Mouse (Mus musculus) lung, postnatal 36 days (tissue): ENCODE data around the gene Pdcd1lg2.
"Not testable (repeated sequence)": the region's sequence is repeated elsewhere in the genome, so short reads cannot be mapped to it uniquely, and the experiment has no call there.

ENCODE experiments used
- DNase-seq: peaks from one replicate; pipeline ENCODE4 v3.0.0; 2022; ENCODE audit warnings: mixed read lengths

The Pdcd1lg2 gene

DNA sequence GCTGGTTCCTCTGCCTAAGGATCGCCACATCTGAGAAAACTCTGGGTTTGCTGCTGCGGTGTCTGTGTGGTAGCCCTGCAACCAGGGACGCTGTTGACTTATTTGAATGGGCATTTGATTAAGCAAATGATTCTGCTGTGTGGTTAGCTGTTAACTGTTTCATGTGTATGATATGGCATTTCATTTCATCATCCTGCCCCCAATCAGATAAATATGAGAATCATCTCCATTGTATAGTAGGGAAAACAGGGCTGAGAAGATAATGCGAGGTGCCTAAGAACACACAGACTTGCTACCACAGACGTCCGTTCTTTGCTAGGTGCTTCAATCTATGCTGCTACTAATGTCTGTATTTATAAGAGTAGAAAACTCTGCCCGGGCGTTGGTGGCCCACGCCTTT is 26.3 kb upstream of the Pdcd1lg2 start:
- DNase-seq = no peak

DNA sequence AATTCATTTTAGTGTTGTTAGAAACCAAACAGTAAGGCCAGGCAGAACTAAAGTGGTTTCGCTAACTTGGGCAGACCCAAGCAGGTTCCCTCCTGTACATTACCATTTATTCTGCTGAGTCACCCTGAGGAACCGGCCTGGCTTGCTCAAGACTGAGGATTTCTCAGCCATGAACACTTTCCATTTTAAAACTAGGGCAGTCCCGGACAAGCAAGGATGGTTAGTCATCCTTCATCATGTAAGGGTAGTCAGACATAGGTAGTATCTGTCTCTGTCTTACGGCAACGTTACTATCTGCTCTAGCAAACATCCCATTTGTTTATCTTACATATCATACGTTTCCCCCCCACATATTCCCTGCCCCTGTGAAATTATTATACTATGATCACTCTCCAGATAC is 25.7 kb upstream of the Pdcd1lg2 start:
- peak; percentile 21 for DNase-seq

DNA sequence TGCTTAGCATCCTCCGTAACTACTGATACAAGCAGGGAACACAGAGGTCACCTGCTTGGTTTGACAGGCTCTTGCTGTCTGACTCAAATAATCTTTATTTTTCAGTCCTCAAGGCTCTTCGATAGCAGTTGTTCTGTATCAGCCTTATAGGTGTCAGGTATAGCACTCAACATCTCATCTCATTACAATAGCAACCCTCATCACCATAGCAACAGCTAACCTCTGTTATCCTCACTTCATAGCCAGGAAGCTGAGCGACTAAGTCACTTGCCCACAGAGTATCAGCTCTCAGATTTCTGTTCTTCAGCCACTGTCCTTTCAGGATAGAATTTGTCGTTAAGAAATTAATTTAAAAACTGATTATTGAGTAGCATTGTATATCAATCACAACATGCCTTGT is 24.9 kb upstream of the Pdcd1lg2 start:
- DNase-seq = no peak

DNA sequence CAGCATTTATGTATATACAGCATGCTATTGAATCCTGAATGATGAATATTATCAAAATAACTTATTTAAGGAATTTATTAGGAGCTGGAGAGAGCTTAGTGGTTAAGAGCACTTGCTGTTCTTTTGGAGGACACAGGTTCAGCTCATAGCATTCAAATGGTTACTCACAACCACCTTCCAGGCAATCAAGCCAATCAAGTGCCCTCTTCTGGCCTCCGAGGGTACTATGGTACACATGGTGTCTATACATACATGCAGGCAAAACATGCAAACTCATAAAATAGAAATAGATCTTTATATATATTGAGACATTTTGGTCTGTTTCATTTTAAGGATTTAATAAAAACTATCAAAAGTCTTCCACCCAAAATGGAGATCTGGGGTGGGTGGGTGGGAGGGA is 21.9 kb upstream of the Pdcd1lg2 start:
- DNase-seq = no peak

DNA sequence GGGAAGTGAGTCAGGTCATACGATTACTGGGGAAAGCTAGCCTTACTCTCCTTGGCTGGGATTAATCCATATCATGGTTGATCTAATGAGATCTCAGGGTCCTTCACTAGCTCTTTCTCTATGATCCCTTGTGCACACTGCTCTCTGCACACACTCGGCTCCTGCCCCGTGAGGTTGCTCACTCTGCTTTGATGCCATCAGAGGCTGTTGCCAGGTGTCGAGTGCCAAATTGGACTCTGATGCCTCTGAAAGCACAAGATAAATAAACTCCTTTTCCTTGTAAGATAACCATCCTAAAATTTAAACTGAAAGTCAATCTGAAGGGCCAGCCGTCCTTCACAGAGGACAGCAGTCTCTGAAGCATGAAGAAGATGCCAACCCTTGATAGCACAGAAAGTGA is 20.2 kb upstream of the Pdcd1lg2 start:
- DNase-seq = no peak

DNA sequence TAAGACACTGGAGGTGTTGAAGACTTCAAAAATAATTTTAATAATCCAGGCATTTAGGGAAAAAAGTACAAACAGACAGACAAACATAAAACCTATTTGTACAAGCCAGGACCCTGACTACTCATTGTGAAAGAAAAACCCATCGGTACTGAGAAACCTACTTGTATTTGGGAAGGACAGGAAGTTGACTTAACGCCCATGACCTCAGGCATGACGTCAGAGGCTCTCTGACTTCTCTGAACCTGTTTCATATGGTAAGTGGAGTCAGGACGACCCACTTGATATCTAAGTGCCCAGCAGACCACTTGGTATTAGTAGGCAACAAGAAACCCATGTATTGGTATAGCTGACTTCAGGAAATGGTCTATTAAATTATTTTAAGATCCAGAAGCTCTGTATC is 19.4 kb upstream of the Pdcd1lg2 start:
- no peak for DNase-seq

DNA sequence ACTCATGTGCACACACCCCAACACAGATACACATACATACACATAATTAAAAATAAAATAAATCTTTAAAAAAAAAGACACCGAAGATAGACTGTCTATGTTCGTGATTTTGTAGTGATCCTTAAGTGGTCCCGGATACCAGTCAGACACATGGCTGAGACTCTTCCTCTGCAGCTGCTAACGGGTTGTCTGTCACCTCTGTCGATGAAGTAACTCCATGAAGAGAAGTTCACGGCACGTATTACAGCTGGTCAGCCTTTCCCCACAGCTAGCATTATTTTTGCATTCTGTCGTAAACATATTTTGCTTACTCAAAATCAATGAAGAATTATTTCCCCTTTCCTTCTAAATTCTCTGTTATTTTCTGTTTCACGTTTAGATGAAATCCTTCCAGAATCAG is 17.4 kb upstream of the Pdcd1lg2 start:
- DNase-seq = no peak

DNA sequence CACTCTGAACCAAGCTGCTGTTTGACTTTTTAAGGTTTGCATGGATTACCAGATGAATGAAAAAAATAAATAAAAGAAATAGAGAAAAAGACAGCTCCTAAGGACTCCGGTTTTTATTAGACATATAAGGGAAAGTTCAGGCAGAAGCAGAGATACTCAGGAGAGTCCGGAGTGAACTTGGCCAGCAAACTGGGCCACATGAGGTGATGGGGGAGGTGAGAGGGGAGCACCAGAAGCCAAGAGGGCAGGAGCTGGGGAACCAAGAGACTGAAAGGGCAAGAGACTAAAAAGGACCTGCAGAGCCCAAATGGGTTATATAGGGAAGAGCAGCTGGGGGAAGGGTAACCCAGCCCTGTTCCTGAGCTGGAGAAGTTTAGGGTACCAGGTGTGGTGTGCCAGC is 16.0 kb upstream of the Pdcd1lg2 start:
- DNase-seq = no peak

DNA sequence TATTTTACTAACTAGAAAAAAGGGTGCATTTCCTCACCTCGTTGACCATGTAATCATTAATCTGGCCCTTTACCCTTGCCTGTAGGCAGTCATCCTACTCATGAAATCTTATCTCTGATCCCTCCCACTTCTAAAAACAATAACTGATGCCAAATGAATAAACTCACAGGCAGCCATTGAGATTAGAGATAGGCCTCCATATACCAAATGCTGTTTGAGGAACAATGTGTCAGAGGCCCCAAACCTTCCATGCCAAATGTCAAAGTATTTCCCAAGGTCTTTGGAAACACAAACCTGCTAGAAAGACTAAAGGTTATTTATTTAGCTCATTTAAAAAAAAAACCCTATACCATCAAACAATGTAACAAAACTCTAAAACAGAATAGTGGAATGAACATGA is 14.4 kb upstream of the Pdcd1lg2 start:
- DNase-seq = no peak

DNA sequence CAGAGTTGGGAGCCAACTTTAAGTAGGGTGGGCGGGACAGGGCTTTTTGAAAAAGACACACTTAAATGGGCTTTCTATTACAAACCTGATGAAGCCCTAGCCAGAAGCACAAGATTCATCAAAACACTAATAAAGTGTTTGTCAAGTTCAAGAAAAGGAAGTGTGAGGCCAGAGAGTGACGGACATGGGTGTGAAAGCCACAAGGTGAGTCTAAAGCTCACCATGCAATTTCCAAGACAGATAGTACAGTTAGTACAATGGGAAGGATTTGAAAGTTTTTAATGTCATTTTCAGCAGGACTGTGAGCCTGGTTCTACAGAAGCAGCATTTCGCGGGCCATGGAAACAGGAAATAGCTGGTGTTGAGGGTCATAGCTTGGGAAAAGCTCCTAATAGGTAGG is 10.9 kb upstream of the Pdcd1lg2 start:
- DNase-seq = no peak

DNA sequence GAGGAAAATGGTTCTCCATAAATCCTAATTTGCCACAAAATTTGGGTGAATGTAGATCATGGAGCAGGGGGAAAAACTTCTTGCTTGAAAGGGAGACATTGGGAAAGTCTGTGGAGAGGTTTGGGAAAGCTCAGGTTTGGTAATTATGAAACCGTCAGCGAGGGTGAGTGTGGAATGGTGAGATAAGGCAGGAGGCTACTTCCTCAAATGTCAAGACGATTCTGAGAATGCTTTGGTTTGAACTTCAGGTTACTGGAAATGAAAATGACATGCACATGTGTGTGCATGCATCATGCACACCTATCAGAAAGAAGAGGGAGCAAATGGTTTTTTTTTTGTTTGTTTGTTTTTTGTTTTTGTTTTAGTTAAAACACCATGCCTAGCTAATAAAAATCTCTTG is 10.3 kb upstream of the Pdcd1lg2 start:
- DNase-seq = no peak

DNA sequence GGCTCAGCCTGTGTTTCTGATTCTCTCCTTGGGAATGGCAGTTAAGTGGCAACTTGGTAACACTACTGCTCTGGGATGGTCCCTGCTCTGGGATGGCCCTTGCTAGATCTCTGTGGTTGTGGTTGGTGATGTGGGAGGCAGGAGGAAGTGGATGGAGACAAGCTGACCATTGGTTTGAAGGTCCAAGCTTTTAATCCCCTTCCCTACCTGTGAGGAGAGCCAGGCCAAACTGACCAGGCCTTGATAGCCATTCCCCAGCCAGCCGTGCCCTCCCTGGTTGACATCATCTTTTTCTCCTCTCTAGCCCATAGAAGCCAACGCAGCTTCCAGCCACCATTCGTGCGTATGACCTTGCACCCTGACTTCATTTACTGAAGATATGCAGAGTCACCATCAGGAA is 8.1 kb upstream of the Pdcd1lg2 start:
- DNase-seq = no peak

DNA sequence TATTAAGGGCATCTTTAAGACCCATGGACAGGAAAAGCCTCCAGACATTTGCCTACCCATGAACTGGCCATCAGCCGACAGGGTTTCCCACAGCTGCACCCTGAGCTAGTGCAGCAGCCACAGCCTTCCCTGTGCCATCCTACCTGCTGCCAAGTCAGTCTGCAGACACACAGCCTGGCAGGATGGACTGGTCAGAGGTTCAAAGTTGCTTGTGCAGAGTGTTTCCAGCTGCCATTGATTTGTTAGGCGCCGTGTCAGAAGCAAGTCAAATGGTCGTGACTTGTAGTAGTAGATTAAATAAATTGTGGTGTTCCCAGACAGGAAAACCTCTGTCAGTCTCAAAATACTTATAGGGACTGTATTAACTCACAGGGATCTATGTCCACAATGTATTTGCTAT is 7.5 kb upstream of the Pdcd1lg2 start:
- no peak for DNase-seq

DNA sequence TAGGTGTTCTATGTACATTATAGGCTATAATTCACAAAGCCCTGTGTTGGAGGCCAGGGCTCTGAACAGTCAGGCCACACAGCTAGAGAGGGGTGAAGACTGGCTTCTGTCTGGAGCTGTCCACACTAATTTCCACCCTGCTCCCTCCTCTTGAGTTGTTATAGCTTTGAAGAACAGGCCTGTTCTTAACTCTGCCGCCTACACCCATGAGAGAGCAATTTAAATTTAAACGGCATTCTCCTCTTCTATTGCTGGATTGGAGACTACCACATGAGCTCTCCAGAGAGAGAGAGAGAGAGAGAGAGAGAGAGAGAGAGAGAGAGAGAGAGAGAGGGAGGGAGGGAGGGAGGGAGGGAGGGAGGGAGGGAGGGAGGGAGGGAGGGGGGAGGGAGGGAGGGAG is 5.3 kb upstream of the Pdcd1lg2 start:
- no peak for DNase-seq

DNA sequence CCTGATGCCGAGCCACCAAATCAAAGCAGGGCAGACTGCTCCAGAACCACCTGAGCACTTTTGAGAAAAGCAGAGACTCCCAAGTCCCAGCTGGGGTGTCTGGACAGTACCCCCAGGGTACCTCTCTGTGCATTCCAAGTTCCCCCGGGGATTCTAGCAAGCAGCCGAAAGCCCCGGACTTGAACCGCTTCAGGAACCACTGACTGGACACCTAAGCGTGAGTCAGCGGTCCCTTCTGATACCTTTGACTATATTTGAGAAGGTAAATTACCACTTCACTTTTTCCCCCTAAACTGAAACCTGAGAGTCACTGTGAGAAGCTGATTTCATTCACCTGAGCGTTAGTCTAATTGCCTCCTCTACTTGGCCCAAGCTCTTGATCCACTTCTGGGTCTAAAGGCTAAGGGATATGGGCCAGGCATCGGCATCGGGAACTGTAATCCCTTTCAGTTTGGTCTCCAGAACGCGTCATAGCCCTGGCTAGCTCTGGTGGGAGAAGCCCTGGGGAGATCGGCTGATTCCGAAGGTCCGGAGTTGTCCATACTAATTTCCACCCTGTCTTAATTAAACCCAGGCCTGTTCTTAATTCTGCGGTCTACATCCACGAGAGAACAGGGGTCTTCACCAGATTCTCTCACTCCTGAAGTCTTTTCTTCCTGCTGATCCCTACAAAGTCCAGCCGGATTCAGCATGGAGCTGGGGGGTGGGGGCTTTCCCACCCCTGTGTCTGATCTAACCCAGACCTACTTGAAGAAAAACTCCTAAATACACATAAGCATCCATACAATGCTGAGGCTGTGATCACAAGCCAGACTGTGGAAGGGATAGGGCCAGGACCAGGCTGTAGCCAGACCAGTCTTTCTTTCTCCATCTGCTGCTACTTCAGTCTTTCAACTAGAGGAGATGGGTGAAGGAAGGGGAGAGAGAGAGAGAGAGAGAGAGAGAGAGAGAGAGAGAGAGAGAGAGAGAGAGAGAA is 4.4 kb upstream of the Pdcd1lg2 start:
- no peak for DNase-seq

DNA sequence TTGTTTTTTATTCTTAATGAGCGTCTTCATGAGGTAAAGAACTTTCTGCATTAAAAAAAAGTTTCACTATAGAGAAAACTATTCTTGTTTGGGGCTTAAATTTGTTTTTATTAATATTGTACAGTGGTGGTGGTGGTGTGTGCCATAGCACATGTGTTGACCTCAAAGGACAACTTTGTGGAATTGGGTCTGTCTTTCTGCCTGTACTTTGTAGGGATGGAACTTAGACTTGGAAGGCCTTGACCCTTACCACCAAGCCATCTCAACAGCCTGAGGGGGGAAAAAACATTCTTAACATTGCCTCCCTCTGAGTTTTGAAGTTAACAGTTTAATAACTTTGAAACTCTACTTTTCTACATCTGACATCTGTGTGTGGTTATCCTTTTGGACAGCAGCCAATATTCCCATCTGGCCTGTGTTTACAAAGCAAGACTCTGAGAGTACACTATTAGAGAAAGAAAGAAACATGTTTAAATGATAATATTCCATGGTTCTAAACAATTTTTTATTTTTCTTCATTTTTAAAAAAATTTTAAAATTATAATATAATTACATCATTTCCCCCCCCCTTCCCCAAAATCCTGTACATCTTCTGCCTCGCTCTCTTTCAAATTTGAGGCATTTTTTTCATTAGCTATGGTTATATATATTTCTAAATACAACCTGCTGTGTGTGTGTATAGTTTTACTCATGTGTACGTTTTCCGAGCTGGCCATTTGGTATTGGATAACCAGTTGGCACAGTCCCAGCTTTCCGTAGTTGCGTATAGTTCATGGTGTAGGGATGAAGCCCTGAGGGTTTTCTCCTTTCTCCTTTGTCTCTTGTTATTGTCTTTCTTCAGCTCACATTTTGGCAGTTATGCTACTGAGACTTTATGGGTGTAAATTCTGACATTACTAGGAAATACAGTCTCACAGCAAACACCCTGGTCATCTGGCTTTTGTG is 2.0 kb downstream of the Pdcd1lg2 start:
- DNase-seq = peak; percentile 60

DNA sequence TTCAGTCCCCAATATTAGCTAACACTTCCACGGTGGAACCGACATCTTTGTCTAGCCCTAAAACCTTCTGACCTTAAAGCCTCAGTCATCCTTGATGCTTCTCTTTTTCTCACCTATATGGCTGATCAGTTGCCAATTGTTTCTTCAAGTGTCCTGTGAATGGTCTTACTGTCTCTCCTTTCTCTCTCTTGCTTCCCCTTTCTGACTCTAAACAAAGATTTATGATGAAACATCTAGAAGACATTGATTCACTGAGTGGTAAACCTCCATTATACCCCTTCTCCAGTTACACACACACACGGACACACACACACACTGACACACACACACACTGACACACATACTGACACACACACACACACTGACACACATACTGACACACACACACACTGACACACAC is 3.8 kb downstream of the Pdcd1lg2 start:
- DNase-seq = no peak

DNA sequence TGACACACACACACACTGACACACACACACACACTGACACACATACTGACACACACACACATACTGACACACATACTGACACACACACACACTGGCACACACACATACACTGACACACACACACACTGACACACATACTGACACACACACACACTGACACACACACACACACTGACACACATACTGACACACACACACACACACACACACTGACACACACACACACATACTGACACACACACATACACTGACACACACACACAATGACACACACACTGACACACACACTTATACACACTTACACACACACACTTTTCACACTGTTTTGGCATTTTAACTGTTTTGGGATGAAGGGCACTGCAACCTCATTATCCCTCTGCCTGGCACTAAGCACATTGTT is 4.2 kb downstream of the Pdcd1lg2 start:
- DNase-seq = not testable (repeated sequence)

DNA sequence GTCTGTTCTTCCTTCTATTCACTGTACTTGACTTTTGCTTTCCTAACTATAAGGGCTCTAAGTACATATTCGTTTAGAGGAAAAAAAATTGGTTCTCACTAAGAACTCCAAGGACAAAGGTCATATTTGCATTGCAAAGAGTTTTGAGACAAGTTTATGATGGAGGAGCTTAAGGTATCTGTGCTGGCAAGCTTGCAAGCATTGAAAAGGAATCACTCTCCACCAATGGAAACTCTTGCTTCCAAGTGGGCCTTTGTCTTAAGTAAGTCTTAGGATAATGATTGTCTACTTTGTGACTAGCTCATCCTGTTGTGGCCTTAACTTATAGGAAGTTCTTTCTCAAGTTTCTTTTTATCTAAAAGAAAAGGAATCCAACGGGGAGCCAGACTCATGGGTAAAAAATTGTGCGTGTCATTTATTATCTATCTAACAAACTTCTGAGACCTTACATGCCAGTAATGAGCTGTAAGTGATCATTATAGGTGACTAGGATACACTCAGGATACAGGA is 5.7 kb downstream of the Pdcd1lg2 start:
- no peak for DNase-seq

DNA sequence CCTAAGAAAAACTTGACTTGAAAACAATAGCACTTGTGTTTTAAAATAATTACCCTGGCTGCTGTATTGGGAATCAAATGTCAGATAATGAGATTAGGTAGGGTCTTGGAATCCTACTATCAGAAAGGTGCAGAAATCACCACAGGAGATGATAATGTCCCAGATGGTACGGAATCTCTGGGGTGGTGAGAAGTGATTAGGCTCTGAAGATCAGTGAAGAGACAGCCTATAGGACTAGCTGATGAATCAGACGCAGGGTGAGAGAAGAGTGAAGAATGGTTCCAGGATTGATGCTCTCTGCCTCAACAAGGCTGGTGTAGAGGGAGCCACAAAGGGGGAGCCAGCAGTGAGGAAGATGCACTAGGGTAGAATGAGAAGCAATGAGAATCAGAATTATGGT is 6.5 kb downstream of the Pdcd1lg2 start:
- DNase-seq = no peak

DNA sequence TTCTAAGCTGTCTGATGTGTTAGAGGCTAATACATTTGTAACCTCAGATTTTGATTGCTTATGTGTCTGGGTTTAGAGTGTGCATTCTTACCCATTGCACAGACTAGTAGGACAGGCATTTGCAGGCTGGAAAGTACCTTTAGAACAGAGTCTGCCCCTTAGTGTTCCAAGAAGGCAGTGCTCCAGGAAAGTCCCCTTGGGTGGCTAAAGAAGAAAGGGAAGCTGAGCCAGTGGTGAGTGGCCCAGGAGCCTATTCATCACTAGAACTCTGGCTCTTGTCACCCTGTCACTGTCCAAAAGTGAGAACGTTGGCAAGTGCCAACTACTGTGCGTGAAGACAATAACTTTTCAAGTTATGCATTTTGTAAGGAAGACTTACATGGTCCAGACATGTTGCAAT is 7.2 kb downstream of the Pdcd1lg2 start:
- no peak for DNase-seq

DNA sequence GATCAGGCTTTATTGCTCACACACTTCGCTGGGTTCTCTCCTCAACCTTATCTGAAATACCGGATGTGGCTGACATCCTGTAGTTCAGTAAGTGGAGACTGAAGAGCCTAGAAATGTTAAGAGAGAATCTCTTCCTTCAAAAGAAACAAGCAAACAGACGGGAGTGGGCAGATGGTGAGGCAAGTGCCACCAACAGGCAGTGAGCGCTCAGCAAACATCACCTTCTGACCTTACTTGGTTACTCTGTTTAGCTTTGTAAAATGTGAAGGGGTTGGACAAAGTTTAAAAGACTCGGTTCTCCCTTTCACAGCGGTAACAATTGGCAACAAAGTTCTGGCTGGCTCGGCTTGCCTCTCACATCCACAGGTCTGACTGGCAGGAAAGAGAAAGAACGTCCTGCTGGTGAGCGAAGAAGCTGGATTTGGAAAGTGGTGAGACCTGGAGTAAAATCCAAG is 8.0 kb downstream of the Pdcd1lg2 start:
- DNase-seq = peak; percentile 55

DNA sequence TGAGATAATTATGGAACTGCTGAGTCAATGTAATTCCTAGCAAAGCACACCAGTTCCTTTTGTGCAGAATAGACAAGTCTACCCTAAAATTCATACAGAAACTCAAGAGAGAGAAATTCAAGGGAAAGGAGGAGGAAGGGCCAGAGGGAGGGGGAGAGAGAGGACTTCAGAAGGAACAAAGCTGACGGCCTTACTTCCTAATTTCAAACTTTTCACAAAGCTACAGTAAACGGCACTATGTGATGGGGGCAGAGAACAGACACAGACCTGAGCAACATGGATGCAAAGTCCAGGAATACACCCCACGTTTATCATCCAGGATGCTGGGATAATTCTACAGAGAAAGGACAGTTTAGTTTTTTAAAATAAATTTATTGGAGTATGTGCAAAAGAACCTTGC is 8.8 kb downstream of the Pdcd1lg2 start:
- DNase-seq = no peak

DNA sequence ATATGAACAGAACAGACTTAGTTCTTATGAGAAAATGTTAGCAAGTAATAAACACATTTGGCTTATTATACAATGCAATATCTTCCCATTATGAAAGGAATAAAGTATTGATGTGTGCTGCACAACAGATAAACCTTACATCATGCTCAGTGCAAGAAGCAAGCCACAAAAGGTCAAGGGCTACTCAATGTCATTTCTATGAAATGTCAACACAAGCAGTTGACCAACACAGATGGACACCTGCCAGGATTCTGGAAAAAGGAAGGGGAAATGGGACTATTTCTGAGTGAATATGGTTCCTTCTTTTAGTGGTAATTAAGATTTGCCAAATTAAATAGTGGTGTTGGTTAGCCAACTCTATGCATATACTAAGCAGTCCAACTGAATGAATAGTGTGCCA is 9.2 kb downstream of the Pdcd1lg2 start:
- peak; percentile 64 for DNase-seq
